Mouse (Mus musculus) CH12.LX (cell line): Measurements from ENCODE around the gene Gm21836.
"Not testable (repeated sequence)": the region's sequence is repeated elsewhere in the genome, so short reads cannot be mapped to it uniquely, and the experiment has no call there.

ENCODE experiments used
- CHD1 ChIP-seq: IDR thresholded peaks from 2 replicates; pipeline ENCODE4 v1.6.1; 2012; ENCODE audit warnings: low read depth, low read length, improper control_type of control experiment, inconsistent platforms
- MAZ ChIP-seq: IDR thresholded peaks from 2 replicates; pipeline ENCODE4 v1.6.1; 2012; ENCODE audit warnings: low read depth, mild to moderate bottlenecking, inconsistent platforms, low read length, improper control_type of control experiment, moderate library complexity
- POLR2A ChIP-seq: IDR thresholded peaks from 2 replicates; pipeline ENCODE4 v1.6.1; 2011; ENCODE audit warnings: low read depth, mild to moderate bottlenecking, improper control_type of control experiment, low read length
- RCOR1 ChIP-seq: conservative IDR thresholded peaks from 2 replicates; pipeline ENCODE4 v1.6.1; 2012; ENCODE audit warnings: low read depth, mild to moderate bottlenecking, inconsistent platforms, low read length, improper control_type of control experiment
- USF2 ChIP-seq: conservative IDR thresholded peaks from 2 replicates; pipeline ENCODE4 v1.6.1; 2011; ENCODE audit warnings: low read depth, low read length, improper control_type of control experiment

DNA sequence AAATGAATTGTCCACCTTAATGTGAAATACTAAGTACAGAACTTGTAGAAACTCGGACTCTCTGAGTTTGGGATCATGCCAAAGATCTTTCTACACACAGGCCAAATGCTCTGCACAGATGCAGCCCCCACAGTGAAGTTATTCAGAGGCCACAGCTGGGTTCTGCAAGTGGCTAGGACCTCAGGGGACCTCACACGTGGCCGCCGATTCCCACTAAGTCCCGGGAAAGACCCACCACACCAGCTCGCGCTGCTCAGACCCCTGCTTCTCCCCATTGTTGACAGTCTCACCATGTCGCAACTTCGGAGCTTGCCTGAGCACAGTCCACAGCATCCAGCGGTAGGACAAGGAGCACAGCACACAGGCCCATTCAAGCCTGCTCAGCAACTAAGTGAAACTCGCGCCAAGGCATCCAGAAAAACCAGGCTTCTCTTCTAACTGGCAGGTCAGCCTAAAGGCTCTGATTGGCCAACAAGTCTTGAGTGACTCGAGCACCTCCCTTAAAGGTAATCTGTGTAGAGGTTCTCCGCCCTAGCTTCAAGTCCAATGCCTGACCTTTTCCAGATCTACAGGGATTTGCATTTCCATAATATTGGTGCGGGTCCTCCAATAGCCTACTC, 13.1 kb downstream of the Gm21836 start:
- not testable (repeated sequence) for TF ChIP-seq USF2, RCOR1, POLR2A, CHD1, MAZ
